Mouse (Mus musculus) R1 (cell line): Measurements from ENCODE around the gene Slc25a34.

Experiments
- DNase-seq: peaks from one replicate; pipeline ENCODE4 v3.0.0-alpha.2; 2018; ENCODE audit warnings: low read depth, low spot score

Slc25a34 gene

GRCm38 (mm10) chr4:141617863-141618564 lies 5.6 kb downstream of the Slc25a34 start:
- peak; percentile 73 for DNase-seq

- peak; percentile 85 for DNase-seq
Measured at GRCm38 (mm10) chr4:141617299-141617698, 6.3 kb downstream of the Slc25a34 start.

DNA sequence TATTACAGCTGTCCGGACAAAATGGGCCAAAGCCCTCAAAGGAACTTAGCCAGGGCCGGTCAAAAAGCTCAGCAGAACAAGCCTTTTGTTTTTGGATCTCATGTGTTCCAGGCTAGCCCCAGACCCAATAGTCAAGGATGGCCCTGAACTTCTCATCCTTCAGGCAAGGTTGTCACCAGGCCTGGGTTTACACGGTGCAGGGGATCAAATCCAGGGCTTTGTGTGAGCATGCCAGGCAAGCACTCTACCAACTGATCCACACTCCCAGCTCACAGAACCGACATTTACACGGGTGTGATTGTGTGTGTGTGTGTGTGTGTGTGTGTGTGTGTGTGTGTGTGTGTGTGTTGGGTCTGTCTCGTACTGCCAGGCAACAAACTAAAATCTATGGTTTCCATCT lies 6.8 kb downstream of the Slc25a34 start:
- DNase-seq, result no peak

DNA sequence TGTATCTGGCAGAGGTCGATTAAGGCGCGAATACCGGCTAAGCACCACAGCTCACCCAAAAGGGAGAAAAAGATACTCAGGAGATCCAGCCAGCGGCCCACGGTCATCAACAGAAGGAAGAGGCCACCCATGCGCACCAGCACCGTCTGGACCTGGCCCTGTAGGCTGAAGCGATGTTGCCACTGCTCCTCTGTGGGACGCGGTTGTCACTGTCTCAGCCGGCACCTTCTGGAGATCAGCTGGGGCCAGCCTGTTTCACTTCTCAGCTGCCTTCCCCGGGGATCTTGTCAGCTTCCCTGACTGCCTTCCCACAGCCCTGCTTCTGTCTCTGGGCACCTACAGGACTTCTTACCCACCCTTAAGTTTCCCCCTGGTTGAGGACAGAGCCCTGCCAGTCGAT lies 8.7 kb downstream of the Slc25a34 start:
- no peak for DNase-seq

DNA sequence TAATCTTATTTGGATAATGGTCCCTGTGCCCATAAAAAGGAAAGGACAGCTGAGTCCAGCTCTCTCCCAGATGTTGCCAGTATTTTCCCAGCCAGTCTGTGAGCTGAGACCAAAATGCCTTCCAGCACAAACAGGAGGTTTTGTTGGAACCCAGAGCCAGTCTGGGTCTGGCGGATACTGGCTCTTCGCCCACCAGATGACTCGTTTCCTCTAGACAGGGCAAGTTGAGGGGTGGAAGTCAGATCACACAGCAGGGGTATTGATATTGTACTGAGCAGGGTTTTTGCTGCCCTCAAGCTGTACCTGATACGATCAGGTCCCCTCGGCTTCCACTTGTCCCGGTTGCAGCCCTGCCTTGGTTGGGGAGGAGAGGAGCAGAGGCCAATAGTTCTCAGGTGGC lies 14.1 kb downstream of the Slc25a34 start:
- DNase-seq, result no peak

DNA sequence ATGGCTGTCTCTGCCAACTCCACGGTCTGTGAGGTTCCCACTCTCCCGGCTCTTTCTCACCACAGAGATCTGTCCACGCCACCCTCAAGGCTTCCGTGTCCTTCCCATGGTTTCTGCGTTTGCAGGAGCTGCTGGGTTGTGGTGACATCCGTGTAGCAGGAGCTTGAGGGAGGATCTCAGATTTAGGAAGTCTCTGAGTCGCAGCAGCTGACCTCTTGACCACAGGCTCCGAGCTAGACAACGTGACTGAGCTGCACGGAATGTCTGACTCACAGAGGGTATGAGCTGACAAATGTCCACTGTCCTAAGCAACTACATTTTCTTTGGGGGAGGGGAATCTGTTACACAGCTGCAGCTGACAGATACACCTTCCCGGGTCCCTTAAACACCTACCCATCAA lies 17.8 kb downstream of the Slc25a34 start, which contains the start of gene Fblim1:
TSS of gene Fblim1 (minus strand) at position 236 of the 400 bp plus-strand sequence.
- DNase-seq, result no peak

GRCm38 (mm10) chr4:141605421-141605820 lies 18.2 kb downstream of the Slc25a34 start:
- DNase-seq, result no peak

GRCm38 (mm10) chr4:141604493-141604892 lies 19.1 kb downstream of the Slc25a34 start:
- DNase-seq, result no peak

DNA sequence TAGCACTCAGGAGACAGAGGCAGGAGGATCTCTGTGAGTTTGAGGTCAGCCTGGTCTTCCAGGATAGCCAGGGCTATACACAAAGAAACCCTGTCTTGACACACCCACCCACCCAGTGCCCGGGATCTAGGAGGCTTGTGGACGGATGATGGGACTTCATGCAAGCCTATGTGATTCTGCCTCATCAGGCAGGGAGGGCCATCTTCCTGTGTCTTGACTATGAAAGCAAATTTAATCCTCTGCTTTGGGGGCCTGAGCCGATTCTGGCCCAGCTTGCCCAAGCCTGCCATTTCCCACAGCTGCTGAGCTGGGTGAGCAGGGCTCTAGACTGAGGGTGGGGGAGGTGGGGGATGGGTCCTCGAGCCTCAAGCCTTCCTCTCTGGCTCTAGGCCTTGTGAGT lies 19.7 kb downstream of the Slc25a34 start:
- DNase-seq, result no peak

DNA sequence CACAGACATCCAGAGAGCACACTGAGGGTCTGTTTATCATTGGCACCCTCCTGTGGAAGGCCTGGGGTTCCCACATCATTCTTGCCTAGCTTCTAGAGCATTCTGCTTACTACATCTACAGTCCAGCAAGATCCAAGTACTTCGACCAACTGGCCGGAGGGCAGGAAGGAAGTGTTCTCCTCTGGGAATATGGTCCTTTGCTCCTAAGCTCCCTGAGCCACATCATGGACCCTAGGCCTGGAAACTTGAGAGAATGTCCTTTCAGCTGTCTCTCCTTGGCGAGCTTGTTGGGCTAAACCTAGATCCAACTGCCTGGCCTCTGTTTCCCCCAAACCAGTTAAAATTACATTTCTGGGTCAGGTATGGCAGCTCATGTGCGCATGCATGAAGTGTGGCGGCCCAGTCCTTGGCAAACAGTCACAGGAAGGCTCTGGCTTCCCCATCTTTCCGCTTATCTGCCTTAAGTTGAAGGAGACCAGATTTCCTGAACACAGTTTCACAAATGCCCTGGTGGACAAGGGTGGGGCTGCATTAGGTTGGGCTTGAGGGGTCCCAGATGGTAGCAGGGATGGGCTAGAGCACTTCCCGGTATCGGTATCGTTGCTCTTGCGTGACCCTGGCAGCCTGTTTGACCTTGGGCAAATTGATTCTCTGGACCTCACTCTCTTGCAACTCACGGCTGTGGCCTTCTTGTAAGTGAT lies 20.9 kb downstream of the Slc25a34 start:
- DNase-seq, result peak; percentile 35

- DNase-seq, result peak; percentile 36
Measured at GRCm38 (mm10) chr4:141601148-141601862, 22.3 kb downstream of the Slc25a34 start.

DNA sequence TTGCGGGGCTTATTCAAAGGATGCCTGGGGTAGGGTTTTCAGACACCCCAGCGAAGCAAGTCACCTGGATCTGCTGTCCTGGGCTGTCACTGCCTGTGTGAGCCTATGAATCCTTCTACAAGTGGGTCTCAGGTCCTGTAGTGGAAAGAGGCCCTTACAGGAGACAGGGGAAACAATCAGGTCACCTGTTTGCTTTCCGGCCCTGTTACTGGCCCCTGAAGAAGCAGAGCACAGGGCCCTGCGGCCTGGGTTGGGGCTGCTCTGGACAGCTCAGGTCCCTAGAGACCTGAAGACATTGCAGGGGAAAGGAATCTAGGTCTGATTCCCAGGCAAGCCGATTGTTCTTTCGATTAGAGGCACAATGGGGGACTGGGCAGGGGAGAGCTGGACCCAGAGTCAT lies 23.3 kb downstream of the Slc25a34 start:
- DNase-seq, result peak; percentile 41

DNA sequence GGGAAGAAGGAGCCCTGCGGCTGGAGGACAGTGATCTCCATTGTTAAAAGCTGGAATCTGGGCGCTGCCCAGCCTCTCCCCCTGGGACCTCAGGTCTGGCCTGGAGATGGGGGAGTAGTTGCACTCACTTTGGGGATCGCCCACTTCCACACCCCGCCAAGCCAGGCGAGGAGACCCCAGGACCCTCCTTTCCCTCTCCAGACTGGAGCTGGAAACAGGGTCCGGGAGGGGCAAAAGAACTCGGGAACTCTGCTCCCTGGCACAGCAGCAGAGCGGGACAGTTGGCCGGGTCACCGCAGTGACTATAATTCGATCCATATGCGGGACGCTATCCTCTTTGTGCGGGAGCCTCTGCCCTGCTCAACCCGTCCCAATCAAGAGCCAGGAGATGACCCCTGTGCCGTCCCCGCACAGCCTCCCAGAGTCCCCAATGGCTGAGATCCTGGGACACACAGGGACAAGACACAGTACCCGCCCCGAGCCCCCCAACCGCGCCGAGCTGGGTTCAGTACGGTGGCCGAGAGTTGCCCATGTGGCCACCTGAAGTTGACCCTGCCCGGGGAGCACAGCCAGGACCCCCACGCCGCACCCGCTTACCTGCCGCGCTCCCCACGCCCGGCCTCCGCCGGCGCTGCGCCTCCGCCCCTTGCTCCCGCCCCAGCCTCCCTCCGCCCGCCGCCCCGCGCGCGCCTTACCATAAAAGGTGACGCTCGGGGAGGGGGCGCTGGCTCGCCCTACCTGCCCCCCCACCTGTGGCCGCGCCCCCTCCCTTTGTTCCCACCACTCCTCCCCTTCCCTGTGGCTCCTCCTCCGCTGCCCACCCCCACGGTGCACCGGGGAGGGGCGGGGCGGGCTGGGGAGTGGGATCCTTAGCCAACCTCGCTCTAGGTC lies 24.1 kb downstream of the Slc25a34 start:
- DNase-seq, result peak; percentile 88

DNA sequence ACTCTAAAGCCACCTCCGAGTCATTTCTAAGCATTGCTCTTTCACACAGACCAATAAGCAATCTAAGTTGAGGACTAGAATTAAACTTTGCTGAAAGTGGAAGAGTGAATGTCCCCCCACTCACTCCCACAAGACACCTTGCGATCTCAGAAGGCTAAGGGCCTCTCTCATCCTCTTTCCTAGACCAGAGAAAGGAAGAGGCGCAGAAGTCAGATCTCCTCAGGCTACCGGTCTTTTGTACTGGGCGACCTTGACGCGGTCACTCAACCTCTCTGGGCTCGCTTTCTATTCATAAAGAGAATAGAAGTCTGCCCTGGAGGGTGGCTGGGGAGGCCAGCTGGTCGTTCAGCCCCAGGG lies 24.7 kb downstream of the Slc25a34 start:
- DNase-seq, result peak; percentile 78

GRCm38 (mm10) chr4:141598199-141598893 lies 25.3 kb downstream of the Slc25a34 start:
- peak; percentile 97 for DNase-seq

DNA sequence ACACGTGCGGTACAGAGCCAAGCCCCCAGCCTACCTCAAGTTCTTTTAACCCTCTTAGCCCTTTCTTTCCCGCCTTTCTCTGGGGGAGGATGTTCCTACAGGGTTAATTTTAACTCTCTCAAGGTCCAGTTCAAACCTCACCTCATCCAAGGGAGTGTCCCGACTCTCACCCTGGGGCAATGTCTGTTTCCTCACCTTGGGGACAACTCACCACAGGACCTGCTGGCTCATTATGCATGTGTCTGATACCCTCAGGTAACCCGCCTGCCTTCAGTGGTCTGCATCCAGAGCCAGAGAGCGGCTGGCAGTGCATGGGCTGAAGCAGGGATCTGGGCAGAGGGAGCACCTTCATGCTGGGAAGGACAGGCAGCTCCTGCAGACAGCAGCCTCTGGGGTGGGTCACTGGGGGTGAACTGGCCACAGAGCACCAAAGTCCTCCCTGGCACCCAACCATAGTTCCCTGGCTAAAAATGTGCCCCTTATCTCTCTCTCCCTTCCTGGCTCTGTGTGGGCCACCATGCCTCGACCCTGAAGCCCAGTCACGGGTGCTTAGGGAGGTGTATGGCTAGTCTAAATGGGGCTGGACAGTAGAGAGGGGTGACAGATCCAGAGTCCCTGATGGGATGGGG lies 26.8 kb downstream of the Slc25a34 start:
- no peak for DNase-seq

DNA sequence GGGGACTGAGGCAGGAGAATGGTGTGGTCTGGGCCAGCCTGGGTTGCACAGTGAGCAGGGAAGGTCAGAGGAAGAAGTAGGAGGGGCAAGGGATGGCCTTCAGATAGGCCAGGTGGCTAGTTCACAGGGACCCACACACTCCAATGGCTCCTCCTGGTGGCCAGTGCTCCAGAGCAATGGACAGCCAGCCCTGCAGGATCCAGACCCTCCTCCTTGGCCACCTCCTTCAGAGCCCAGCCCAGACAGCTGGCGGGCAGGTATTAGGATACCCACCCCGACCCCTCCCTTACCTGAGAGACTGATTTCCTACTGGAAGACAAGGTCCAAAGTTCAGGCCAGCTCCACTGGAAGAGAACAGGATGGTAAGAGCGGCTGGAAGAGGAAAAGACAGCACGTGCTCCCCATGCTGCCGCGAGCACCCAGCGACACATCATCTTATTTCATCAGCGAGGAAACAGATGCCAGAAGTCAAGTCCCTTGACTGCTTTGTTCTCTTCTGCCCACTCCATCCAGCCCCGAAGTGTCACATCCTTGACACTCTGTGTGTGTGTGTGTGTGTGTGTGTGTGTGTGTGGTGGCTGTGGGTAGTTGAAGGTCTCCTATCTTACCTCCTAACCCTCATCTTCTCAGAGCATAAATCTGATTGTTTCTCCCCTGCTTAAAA lies 27.9 kb downstream of the Slc25a34 start:
- DNase-seq, result peak; percentile 39

- DNase-seq, result no peak
Measured at GRCm38 (mm10) chr4:141595138-141595537, 28.5 kb downstream of the Slc25a34 start.

DNA sequence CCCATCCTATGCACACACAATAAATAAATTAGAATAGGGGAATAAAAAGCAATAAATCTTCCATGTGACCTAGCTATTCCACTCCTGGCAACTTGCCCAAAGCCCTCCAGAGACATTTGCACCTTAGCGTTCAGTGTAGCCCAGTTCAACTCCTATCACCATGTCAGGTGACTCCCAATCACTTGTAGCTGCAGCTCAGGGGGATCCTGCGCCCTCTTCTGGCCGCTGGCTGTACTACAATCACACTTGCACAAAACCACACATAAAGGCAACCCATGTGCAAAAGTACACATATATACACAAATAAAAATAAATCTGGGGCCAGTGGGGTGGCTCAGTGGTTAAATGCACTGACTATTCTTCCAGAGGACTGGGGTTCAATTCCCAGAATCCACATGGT lies 32.1 kb downstream of the Slc25a34 start:
- peak; percentile 81 for DNase-seq

- DNase-seq, result no peak
Measured at GRCm38 (mm10) chr4:141583919-141584318, 39.7 kb downstream of the Slc25a34 start.
